Mouse (Mus musculus): ENCODE measurements around the gene Rnls. TPM values are rescaled to one million over a fixed set of nuclear protein-coding genes. Genes with fewer than 3 reads are reported as not detected.

Gene Rnls
- total and polyA plus RNA-seq, 3 experiments = not detected

GRCm38 (mm10) chr19:33119947-33120346 lies 272.1 kb downstream of the Rnls start:
- Histone ChIP-seq H3K27ac (ENCODE audit: control insufficient read depth, low read depth, low read length) (no peak overlapping the region), H3K4me3 (ENCODE audit: control insufficient read depth in 1 of 2, insufficient read depth in 1 of 2, low read depth in 2 of 2, low read length in 2 of 2) (no peak overlapping the region), H3K27me3 (ENCODE audit: control insufficient read depth in 1 of 2, insufficient read depth in 2 of 2, low read length in 2 of 2) (no peaks in the 10 kb centered on the region), H3K9me3 (replicated peaks; ENCODE audit: insufficient read depth, low read length) (no peaks in the 10 kb centered on the region), H3K4me1 (ENCODE audit: control insufficient read depth in 1 of 2, insufficient read depth in 2 of 2, low read length in 2 of 2) (no peaks in the 10 kb centered on the region), H3K9ac (ENCODE audit: control insufficient read depth, low read depth, low read length, poor library complexity, severe bottlenecking) (no peak overlapping the region), H3K79me2 (ENCODE audit: control insufficient read depth, insufficient read depth, low read length, poor library complexity) (no peaks in the 10 kb centered on the region), H3K36me3 (ENCODE audit: control insufficient read depth in 1 of 2, insufficient read depth in 2 of 2, low read length in 2 of 2) (no peaks in the 10 kb centered on the region)
- TF ChIP-seq POLR2A (IDR thresholded peaks at IDR 0.05; ENCODE audit: control insufficient read depth in 1 of 2, insufficient read depth in 1 of 2, low read depth in 1 of 2, low read length in 2 of 2, poor library complexity in 1 of 2) = no peak
- TF ChIP-seq POLR2AphosphoS2 (IDR thresholded peaks at IDR 0.05; ENCODE audit: low read length) = no peak
- TF ChIP-seq UBTF (IDR thresholded peaks at IDR 0.05; ENCODE audit: borderline replicate concordance, insufficient read depth, low read depth, low read length) = no peak
- TF ChIP-seq GABPA (IDR thresholded peaks at IDR 0.05; ENCODE audit: low read depth, low read length) = no peak
- TF ChIP-seq E2F4 (IDR thresholded peaks at IDR 0.05; ENCODE audit: borderline replicate concordance, low read depth, low read length) = no peak
- no peak for DNase-seq (ENCODE audit: low read depth, low spot score)

GRCm38 (mm10) chr19:33118898-33119297 lies 273.2 kb downstream of the Rnls start:
- Histone ChIP-seq H3K4me3 (ENCODE audit: control insufficient read depth in 1 of 2, insufficient read depth in 1 of 2, low read depth in 2 of 2, low read length in 2 of 2) (no peak overlapping the region), H3K36me3 (ENCODE audit: control insufficient read depth in 1 of 2, insufficient read depth in 2 of 2, low read length in 2 of 2) (no peaks in the 10 kb centered on the region), H3K4me1 (ENCODE audit: control insufficient read depth in 1 of 2, insufficient read depth in 2 of 2, low read length in 2 of 2) (no peaks in the 10 kb centered on the region), H3K27ac (ENCODE audit: control insufficient read depth, low read depth, low read length) (no peak overlapping the region), H3K9ac (ENCODE audit: control insufficient read depth, low read depth, low read length, poor library complexity, severe bottlenecking) (no peak overlapping the region), H3K9me3 (replicated peaks; ENCODE audit: insufficient read depth, low read length) (no peaks in the 10 kb centered on the region), H3K27me3 (ENCODE audit: control insufficient read depth in 1 of 2, insufficient read depth in 2 of 2, low read length in 2 of 2) (no peaks in the 10 kb centered on the region), H3K79me2 (ENCODE audit: control insufficient read depth, insufficient read depth, low read length, poor library complexity) (no peaks in the 10 kb centered on the region)
- peak; percentile 33 for DNase-seq (ENCODE audit: low read depth, low spot score)
- TF ChIP-seq BHLHE40 (IDR thresholded peaks at IDR 0.05; ENCODE audit: borderline replicate concordance, low read depth, low read length) (no peak), SMC3 (IDR thresholded peaks at IDR 0.05; ENCODE audit: low read depth, low read length) (peak; percentile 47), CTCF (IDR thresholded peaks at IDR 0.05 in 2 of 3, conservative IDR thresholded peaks at IDR 0.05 in 1 of 3; ENCODE audit: control insufficient read depth in 1 of 3, insufficient read depth in 1 of 3, low read depth in 2 of 3, low read length in 3 of 3, poor library complexity in 1 of 3, severe bottlenecking in 1 of 3) (peak; percentile 26 to 58 (median 43)), NRF1 (IDR thresholded peaks at IDR 0.05; ENCODE audit: insufficient read depth, low read depth, low read length, poor library complexity, severe bottlenecking) (no peak), POLR2AphosphoS5 (IDR thresholded peaks at IDR 0.05; ENCODE audit: borderline replicate concordance, low read depth, low read length) (no peak), RAD21 (IDR thresholded peaks at IDR 0.05; ENCODE audit: low read depth, low read length) (peak; percentile 47), ELF1 (IDR thresholded peaks at IDR 0.05; ENCODE audit: low read depth, low read length) (0 out of 2 replicates have a peak, but pooled peaks have one; percentile 33), USF2 (IDR thresholded peaks at IDR 0.05; ENCODE audit: borderline replicate concordance in 1 of 2, insufficient read depth in 1 of 2, low read depth in 1 of 2, low read length in 2 of 2) (no peak)
